Mouse (Mus musculus) hindbrain, embryonic 11.5 days (tissue): Measurements from ENCODE around the gene Gm20388. TPM values are rescaled to one million over a fixed set of nuclear protein-coding genes. Genes with fewer than 3 reads are reported as not detected.
A peak's percentile ranks its signal among the peaks of the same experiment; 100 is the strongest.
"Not testable (repeated sequence)": the region's sequence is repeated elsewhere in the genome, so short reads cannot be mapped to it uniquely, and the experiment has no call there.

Experiments used
- ATAC-seq: fragments of 200-750 bp; cut with Nextera tagmentation; 2 replicates; pipeline ENCODE4 v1.8.0; 2017; ENCODE audit warnings: mild to moderate bottlenecking, moderate TSS enrichment, moderate library complexity; ENCODE audit not compliant: low FRiP score
- DNase-seq: peaks from one replicate; pipeline ENCODE4 v3.0.0-alpha.2; 2015; ENCODE audit warnings: low spot score
- H3K27ac ChIP-seq: fragments of 300-500 bp; sonication (generic); 2 replicates; pipeline ENCODE4 v1.5.1; 2014; ENCODE audit warnings: mild to moderate bottlenecking, low read depth, low read length
- H3K27me3 ChIP-seq: fragments of 300-500 bp; sonication (generic); 2 replicates; pipeline ENCODE4 v1.6.1; 2014; ENCODE audit warnings: mild to moderate bottlenecking, low read length, moderate library complexity, mixed read lengths; ENCODE audit not compliant: control insufficient read depth, insufficient read depth
- H3K36me3 ChIP-seq: fragments of 300-500 bp; sonication (generic); 2 replicates; pipeline ENCODE4 v1.6.1; 2014; ENCODE audit warnings: mild to moderate bottlenecking, low read length, moderate library complexity, mixed read lengths; ENCODE audit not compliant: control insufficient read depth, insufficient read depth
- H3K4me1 ChIP-seq: fragments of 300-500 bp; sonication (generic); replicated peaks from 2 replicates; pipeline ENCODE4 v1.6.1; 2014; ENCODE audit warnings: low read length, mixed read lengths; ENCODE audit not compliant: control insufficient read depth, insufficient read depth
- H3K4me2 ChIP-seq: fragments of 300-500 bp; sonication (generic); replicated peaks from 2 replicates; pipeline ENCODE4 v1.6.1; 2014; ENCODE audit warnings: mild to moderate bottlenecking, low read depth, low read length
- H3K4me3 ChIP-seq: fragments of 300-500 bp; sonication (generic); 2 replicates; pipeline ENCODE4 v1.5.1; 2014; ENCODE audit warnings: low read depth, low read length
- H3K9ac ChIP-seq: fragments of 300-500 bp; sonication (generic); 2 replicates; pipeline ENCODE4 v1.6.1; 2014; ENCODE audit warnings: low read depth, low read length
- H3K9me3 ChIP-seq: fragments of 300-500 bp; sonication (generic); 2 replicates; pipeline ENCODE4 v1.6.1; 2016; ENCODE audit warnings: low read length; ENCODE audit not compliant: control insufficient read depth
- WGBS: fragments of 180-500 bp; shearing (Covaris S2); extraction: QIAGEN DNeasy Blood & Tissue Kit; methylation state at CpG from one replicate; pipeline ENCODE4 v1.1.7; 2014; 5-methylcytosine and 5-hydroxymethylcytosine counted together
- polyA plus RNA-seq: library from polyadenylated mRNA; unstranded; fragments of >200 nt; fragmentation: Nextera tagmentation; extraction: Ambion mirVana; gene quantifications from 2 replicates; pipeline ENCODE4 v1.2.1, GENCODE M21; 2014

Gene Gm20388
- polyA plus RNA-seq, 1 experiment from 2014 or later: 11.8 TPM

- not testable (repeated sequence) for H3K36me3 ChIP-seq, H3K9me3 ChIP-seq, H3K4me3 ChIP-seq, H3K4me2 ChIP-seq, H3K9ac ChIP-seq, H3K27ac ChIP-seq, H3K4me1 ChIP-seq, DNase-seq, H3K27me3 ChIP-seq, ATAC-seq
- no CpG with 5 or more reads among the region's 40 CpGs for WGBS
Measured at GRCm38 (mm10) chr8:123601457-123601856, 3690.8 kb downstream of the Gm20388 start.

- not testable (repeated sequence) for DNase-seq, H3K9ac ChIP-seq, ATAC-seq, H3K4me3 ChIP-seq, H3K4me1 ChIP-seq, H3K9me3 ChIP-seq, H3K4me2 ChIP-seq, H3K27ac ChIP-seq, H3K36me3 ChIP-seq, H3K27me3 ChIP-seq
- no CpG with 5 or more reads among the region's 5 CpGs for WGBS
Measured at GRCm38 (mm10) chr8:123612652-123613051, 3702.0 kb downstream of the Gm20388 start.

- H3K4me1 ChIP-seq, H3K4me2 ChIP-seq, ATAC-seq, H3K36me3 ChIP-seq, H3K9ac ChIP-seq, H3K9me3 ChIP-seq, H3K27ac ChIP-seq, H3K4me3 ChIP-seq, DNase-seq: not testable (repeated sequence)
- H3K27me3 ChIP-seq: peaks cover 17% of the 10 kb centered on the region
- WGBS: no CpG with 5 or more reads among the region's 39 CpGs
Measured at GRCm38 (mm10) chr8:123623523-123623922, 3712.9 kb downstream of the Gm20388 start.

GRCm38 (mm10) chr8:123624274-123624673, 3713.6 kb downstream of the Gm20388 start:
- Histone ChIP-seq H3K27me3 (peaks cover 15% of the 10 kb centered on the region), H3K4me2 (no peak overlapping the region)
- no peak for DNase-seq

GRCm38 (mm10) chr8:123624702-123625101, 3714.1 kb downstream of the Gm20388 start:
- ATAC-seq: no peak
- WGBS: 44% methylated on average over 1 of the region's 1 CpGs
- Histone ChIP-seq H3K9me3 (no peaks in the 10 kb centered on the region), H3K9ac (no peak overlapping the region), H3K36me3 (no peaks in the 10 kb centered on the region), H3K27me3 (peaks cover 15% of the 10 kb centered on the region), H3K4me3 (no peak overlapping the region), H3K27ac (no peak overlapping the region), H3K4me2 (no peak overlapping the region), H3K4me1 (no peaks in the 10 kb centered on the region)
- DNase-seq: no peak

More at GRCm38 (mm10) chr8:123624274-123624673, 3713.6 kb downstream of the Gm20388 start:
- H3K27ac ChIP-seq: no peak overlapping the region
- WGBS: 56% methylated on average over 5 of the region's 5 CpGs
- H3K4me3 ChIP-seq: no peak overlapping the region
- H3K9ac ChIP-seq: no peak overlapping the region
- no peaks in the 10 kb centered on the region for H3K4me1 ChIP-seq
- no peak for ATAC-seq
- H3K9me3 ChIP-seq: no peaks in the 10 kb centered on the region
- H3K36me3 ChIP-seq: no peaks in the 10 kb centered on the region

GRCm38 (mm10) chr8:123625717-123626116, 3715.1 kb downstream of the Gm20388 start:
- no peak for DNase-seq

GRCm38 (mm10) chr8:123627410-123628147, 3716.9 kb downstream of the Gm20388 start:
- Histone ChIP-seq H3K4me2 (no peak overlapping the region), H3K36me3 (no peaks in the 10 kb centered on the region), H3K9me3 (no peaks in the 10 kb centered on the region), H3K27ac (no peak overlapping the region), H3K27me3 (peaks cover 15% of the 10 kb centered on the region), H3K4me3 (no peak overlapping the region), H3K9ac (no peak overlapping the region), H3K4me1 (no peaks in the 10 kb centered on the region)
- WGBS: 63% methylated on average over 6 of the region's 6 CpGs
- no peak for DNase-seq
- no peak for ATAC-seq

More at GRCm38 (mm10) chr8:123625717-123626116, 3715.1 kb downstream of the Gm20388 start:
- H3K4me2 ChIP-seq: no peak overlapping the region
- H3K36me3 ChIP-seq: no peaks in the 10 kb centered on the region
- peaks cover 15% of the 10 kb centered on the region for H3K27me3 ChIP-seq
- no peak overlapping the region for H3K27ac ChIP-seq
- 28% methylated on average over 2 of the region's 2 CpGs for WGBS
- H3K9me3 ChIP-seq: no peaks in the 10 kb centered on the region
- no peaks in the 10 kb centered on the region for H3K4me1 ChIP-seq
- no peak for ATAC-seq
- no peak overlapping the region for H3K4me3 ChIP-seq
- no peak overlapping the region for H3K9ac ChIP-seq

GRCm38 (mm10) chr8:123628253-123628967, 3717.8 kb downstream of the Gm20388 start:
- ATAC-seq: no peak

More at GRCm38 (mm10) chr8:123628253-123628967, 3717.8 kb downstream of the Gm20388 start:
- no peaks in the 10 kb centered on the region for H3K9me3 ChIP-seq
- H3K4me3 ChIP-seq: peak overlapping the region; percentile 29
- no peaks in the 10 kb centered on the region for H3K4me1 ChIP-seq
- no peaks in the 10 kb centered on the region for H3K36me3 ChIP-seq
- H3K9ac ChIP-seq: no peak overlapping the region
- H3K4me2 ChIP-seq: peak overlapping the region; percentile 51
- 3% methylated on average over 8 of the region's 8 CpGs for WGBS
- peaks cover 15% of the 10 kb centered on the region for H3K27me3 ChIP-seq
- H3K27ac ChIP-seq: no peak overlapping the region
- DNase-seq: peak; percentile 74
